Mouse (Mus musculus): ENCODE measurements around the gene Dtnb.
"Not testable (repeated sequence)": the region's sequence is repeated elsewhere in the genome, so short reads cannot be mapped to it uniquely, and the experiment has no call there.

The Dtnb gene

GRCm38 (mm10) chr12:3571787-3572580, at the start of gene Dtnb:
Dtnb (plus strand) TSS chr12:3572381.
- DNase-seq (ENCODE audit: low spot score in 2 of 2) = peak; percentile 56 to 64

- DNase-seq (ENCODE audit: low spot score in 2 of 2) = no peak
Observed at GRCm38 (mm10) chr12:3525536-3525935, 46.6 kb upstream of the Dtnb start.

GRCm38 (mm10) chr12:3535446-3535845, 36.7 kb upstream of the Dtnb start:
- DNase-seq (ENCODE audit: low spot score in 2 of 2) = not testable (repeated sequence)

- DNase-seq (ENCODE audit: low spot score in 2 of 2) = no peak
Observed at GRCm38 (mm10) chr12:3537616-3538015, 34.6 kb upstream of the Dtnb start.

GRCm38 (mm10) chr12:3538036-3538435, 34.1 kb upstream of the Dtnb start:
- DNase-seq (ENCODE audit: low spot score in 2 of 2) = no peak

- DNase-seq (ENCODE audit: low spot score in 2 of 2) = no peak
Observed at GRCm38 (mm10) chr12:3539605-3540004, 32.6 kb upstream of the Dtnb start.

- DNase-seq (ENCODE audit: low spot score in 2 of 2) = no peak
Observed at GRCm38 (mm10) chr12:3540871-3541270, 31.3 kb upstream of the Dtnb start.

GRCm38 (mm10) chr12:3545451-3545850, 26.7 kb upstream of the Dtnb start:
- DNase-seq (ENCODE audit: low spot score in 2 of 2) = no peak

GRCm38 (mm10) chr12:3546121-3546658, 26.0 kb upstream of the Dtnb start:
- DNase-seq (ENCODE audit: low spot score in 2 of 2) = no peak

GRCm38 (mm10) chr12:3546781-3547180, 25.4 kb upstream of the Dtnb start:
- no peak for DNase-seq (ENCODE audit: low spot score in 2 of 2)

GRCm38 (mm10) chr12:3547506-3547905, 24.7 kb upstream of the Dtnb start:
- no peak for DNase-seq (ENCODE audit: low spot score in 2 of 2)

- no peak for DNase-seq (ENCODE audit: low spot score in 2 of 2)
Observed at GRCm38 (mm10) chr12:3547911-3548310, 24.3 kb upstream of the Dtnb start.

GRCm38 (mm10) chr12:3548582-3549211, 23.5 kb upstream of the Dtnb start:
- peak; percentile 15 to 17 for DNase-seq (ENCODE audit: low spot score in 2 of 2)

GRCm38 (mm10) chr12:3550280-3550679, 21.9 kb upstream of the Dtnb start:
- DNase-seq (ENCODE audit: low spot score in 2 of 2) = no peak

- no peak for DNase-seq (ENCODE audit: low spot score in 2 of 2)
Observed at GRCm38 (mm10) chr12:3557414-3558319, 14.5 kb upstream of the Dtnb start.

GRCm38 (mm10) chr12:3560596-3560995, 11.6 kb upstream of the Dtnb start:
- DNase-seq (ENCODE audit: low spot score in 2 of 2) = peak in 1 of 2 experiments; percentile 21

- no peak for DNase-seq (ENCODE audit: low spot score in 2 of 2)
Observed at GRCm38 (mm10) chr12:3561032-3561431, 11.1 kb upstream of the Dtnb start.

- no peak for DNase-seq (ENCODE audit: low spot score in 2 of 2)
Observed at GRCm38 (mm10) chr12:3562806-3563205, 9.4 kb upstream of the Dtnb start.

- DNase-seq (ENCODE audit: low spot score in 2 of 2) = peak; percentile 22 to 29
Observed at GRCm38 (mm10) chr12:3563659-3564058, 8.5 kb upstream of the Dtnb start.

- DNase-seq (ENCODE audit: low spot score in 2 of 2) = no peak
Observed at GRCm38 (mm10) chr12:3568461-3568991, 3.7 kb upstream of the Dtnb start.

GRCm38 (mm10) chr12:3570711-3571400, 1.3 kb upstream of the Dtnb start:
- DNase-seq (ENCODE audit: low spot score in 2 of 2) = no peak

Measured in heart, adult 9 months (tissue).